Mouse (Mus musculus): Measurements from ENCODE around the gene Wdr47. TPM values are rescaled to one million over a fixed set of nuclear protein-coding genes. Genes with fewer than 3 reads are reported as not detected.

Gene Wdr47
- polyA plus RNA-seq, 1 experiment, result 75.7 TPM

DNA sequence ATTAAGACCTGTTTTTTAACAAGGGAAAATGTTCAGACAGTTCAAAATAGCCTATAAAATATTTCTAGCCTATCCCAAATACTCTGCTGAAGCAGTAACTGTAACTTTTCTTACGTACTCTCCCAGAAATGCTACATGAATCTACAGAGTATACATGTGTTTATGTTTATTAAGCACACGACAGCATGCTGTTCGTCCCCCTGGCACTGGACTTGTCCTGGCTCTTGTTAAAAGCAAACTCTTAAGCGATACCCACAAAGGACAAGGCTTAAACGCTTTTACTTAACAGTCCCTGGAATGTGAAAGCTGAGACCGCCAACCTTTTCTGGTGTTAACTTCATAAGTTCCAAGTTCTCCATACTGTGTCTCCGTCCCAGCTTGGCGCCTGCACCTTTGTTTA, 98.4 kb downstream of the Wdr47 start:
- Histone ChIP-seq H3K4me3 (ENCODE audit: insufficient read depth, low read length) (no peak overlapping the region), H3K4me1 (ENCODE audit: control insufficient read depth, insufficient read depth, low read length) (no peaks in the 10 kb centered on the region; the same call in 1 of the 2 replicates), H3K27ac (ENCODE audit: insufficient read depth, low read length) (no peak overlapping the region)
- TF ChIP-seq CTCF (IDR thresholded peaks at IDR 0.05; ENCODE audit: extremely low read depth, insufficient read depth, low read length), result no peak
- no peak for TF ChIP-seq POLR2A (IDR thresholded peaks at IDR 0.05; ENCODE audit: extremely low read depth, insufficient read depth, low read length)

DNA sequence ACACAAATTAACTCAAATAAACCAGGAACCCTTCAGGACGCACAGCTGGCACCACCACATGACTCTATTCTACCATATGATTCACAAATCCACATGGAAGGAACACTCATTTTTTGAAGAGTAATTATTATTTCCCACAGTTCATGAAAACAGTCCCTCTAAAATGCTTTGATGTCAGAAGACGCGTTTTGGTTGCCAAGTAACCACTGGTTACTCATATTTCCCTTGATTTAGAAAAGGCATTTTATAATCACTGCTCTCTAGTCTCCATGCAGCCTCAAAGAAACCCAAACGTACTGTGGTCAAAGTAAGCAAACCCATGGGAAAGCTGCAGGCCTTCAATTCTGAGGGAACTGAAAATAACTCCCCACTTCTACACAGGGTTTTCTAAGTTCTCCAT, 98.9 kb downstream of the Wdr47 start:
- Histone ChIP-seq H3K4me3 (ENCODE audit: insufficient read depth, low read length) (no peak overlapping the region), H3K4me1 (ENCODE audit: control insufficient read depth, insufficient read depth, low read length) (no peaks in the 10 kb centered on the region; the same call in 1 of the 2 replicates), H3K27ac (ENCODE audit: insufficient read depth, low read length) (no peak overlapping the region)
- no peak for TF ChIP-seq CTCF (IDR thresholded peaks at IDR 0.05; ENCODE audit: extremely low read depth, insufficient read depth, low read length)
- no peak for TF ChIP-seq POLR2A (IDR thresholded peaks at IDR 0.05; ENCODE audit: extremely low read depth, insufficient read depth, low read length)

DNA sequence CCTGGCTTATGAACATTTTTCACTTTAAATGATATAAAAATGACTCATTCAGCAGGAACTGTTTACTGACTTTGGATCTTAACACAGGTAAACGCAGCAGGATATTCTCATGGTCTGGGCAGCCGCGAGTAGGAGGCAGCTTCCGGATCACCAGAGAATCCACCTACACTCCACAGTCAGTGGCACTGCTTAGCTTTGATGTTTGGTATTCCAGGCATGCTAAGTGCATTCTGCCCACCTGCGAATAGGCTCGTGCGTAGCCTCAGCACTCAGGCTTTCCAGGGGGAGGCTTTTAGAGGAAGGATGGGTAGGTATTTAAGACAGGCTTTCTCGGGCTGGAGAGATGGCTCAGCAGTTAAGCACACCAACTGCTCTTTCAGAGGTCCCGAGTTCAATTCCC, 103.2 kb downstream of the Wdr47 start:
- H3K4me3 ChIP-seq (ENCODE audit: insufficient read depth, low read length), result no peak overlapping the region
- no peak overlapping the region for H3K27ac ChIP-seq (ENCODE audit: insufficient read depth, low read length)
- TF ChIP-seq POLR2A (IDR thresholded peaks at IDR 0.05; ENCODE audit: extremely low read depth, insufficient read depth, low read length) (no peak), CTCF (IDR thresholded peaks at IDR 0.05; ENCODE audit: extremely low read depth, insufficient read depth, low read length) (no peak)
- H3K4me1 ChIP-seq (ENCODE audit: control insufficient read depth, insufficient read depth, low read length), result no peaks in the 10 kb centered on the region; the same call in 1 of the 2 replicates

Other genes with a start within 250 kb of the Wdr47 start
- gene Mybphl, start 226.4 kb upstream of the Wdr47 start, polyA plus RNA-seq (2012; rRNA removed), result 0.08 TPM in 1 of 2 replicates, not detected in the other
- gene Psrc1, start 207.4 kb upstream of the Wdr47 start, polyA plus RNA-seq (2012; rRNA removed), result 29.9 and 35.5 TPM in 2 replicates
- 60.0 and 61.5 TPM in 2 replicates for gene Celsr2, start 175.7 kb upstream of the Wdr47 start, polyA plus RNA-seq (2012; rRNA removed)
- gene Sars, start 146.1 kb upstream of the Wdr47 start, polyA plus RNA-seq (2012; rRNA removed), result 188 and 204 TPM in 2 replicates
- 2.5 and 3.4 TPM in 2 replicates for gene 1700013F07Rik, start 57.1 kb upstream of the Wdr47 start, polyA plus RNA-seq (2012; rRNA removed)
- 27.0 and 28.0 TPM in 2 replicates for gene 5330417C22Rik, start 54.7 kb upstream of the Wdr47 start, polyA plus RNA-seq (2012; rRNA removed)
- gene Tmem167b, start 28.8 kb upstream of the Wdr47 start, polyA plus RNA-seq (2012; rRNA removed), result 13.9 and 14.3 TPM in 2 replicates
- 36.6 and 42.1 TPM in 2 replicates for gene Taf13, start 19.6 kb upstream of the Wdr47 start, polyA plus RNA-seq (2012; rRNA removed)
- gene Clcc1, start 62.6 kb downstream of the Wdr47 start, polyA plus RNA-seq (2012; rRNA removed), result 43.8 and 44.6 TPM in 2 replicates
- 9.2 and 9.8 TPM in 2 replicates for gene Gpsm2, start 131.0 kb downstream of the Wdr47 start, polyA plus RNA-seq (2012; rRNA removed)
- 0.02 and 0.06 TPM in 2 replicates for gene Aknad1, start 148.4 kb downstream of the Wdr47 start, polyA plus RNA-seq (2012; rRNA removed)
- gene Stxbp3, start 249.2 kb downstream of the Wdr47 start, polyA plus RNA-seq (2012; rRNA removed), result 26.1 and 26.6 TPM in 2 replicates